Mouse (Mus musculus) heart, embryonic 16.5 days (tissue): ENCODE measurements at regions not wholly inside any gene's neighbourhood (a gene's known extent, or its start where the extent isn't known, plus 50 kb on each side); places are given as distances from the start of the nearest gene placed in this dataset.

Experiments
- ATAC-seq: fragments of 200-750 bp; cut with Nextera tagmentation; replicated peaks from 2 replicates; pipeline ENCODE4 v1.8.0; 2017; ENCODE audit warnings: moderate number of reproducible peaks; ENCODE audit not compliant: insufficient read depth, low FRiP score; ENCODE audit errors: extremely low read depth
- H3K27ac ChIP-seq: fragments of 300-500 bp; sonication (generic); 2 replicates; pipeline ENCODE4 v1.5.1; 2014; ENCODE audit warnings: mild to moderate bottlenecking, low read length, control low read depth, moderate library complexity
- H3K27me3 ChIP-seq: fragments of 300-500 bp; sonication (generic); 2 replicates; pipeline ENCODE4 v1.6.1; 2014; ENCODE audit warnings: low read length, mixed read lengths; ENCODE audit not compliant: control insufficient read depth, insufficient read depth
- H3K36me3 ChIP-seq: fragments of 300-500 bp; sonication (generic); 2 replicates; pipeline ENCODE4 v1.6.1; 2014; ENCODE audit not compliant: control insufficient read depth, insufficient read depth
- H3K4me1 ChIP-seq: fragments of 300-500 bp; sonication (generic); 2 replicates; pipeline ENCODE4 v1.6.1; 2014; ENCODE audit warnings: low read length, mixed read lengths; ENCODE audit not compliant: control insufficient read depth, insufficient read depth
- H3K4me2 ChIP-seq: fragments of 300-500 bp; sonication (generic); 2 replicates; pipeline ENCODE4 v1.6.1; 2014; ENCODE audit warnings: low read depth, mild to moderate bottlenecking, control low read depth, low read length
- H3K4me3 ChIP-seq: fragments of 300-500 bp; sonication (generic); 2 replicates; pipeline ENCODE4 v1.5.1; 2014; ENCODE audit warnings: mild to moderate bottlenecking, control low read depth, low read length
- H3K9ac ChIP-seq: fragments of 300-500 bp; sonication (generic); 2 replicates; pipeline ENCODE4 v1.6.1; 2014; ENCODE audit warnings: low read length, control low read depth
- H3K9me3 ChIP-seq: fragments of 300-500 bp; sonication (generic); replicated peaks from 2 replicates; pipeline ENCODE4 v1.6.1; 2016; ENCODE audit warnings: low read length; ENCODE audit not compliant: control insufficient read depth
- WGBS: fragments of 180-500 bp; shearing (Covaris S2); extraction: QIAGEN DNeasy Blood & Tissue Kit; methylation state at CpG from one replicate; pipeline ENCODE4 v1.1.7; 2014; 5-methylcytosine and 5-hydroxymethylcytosine counted together

DNA sequence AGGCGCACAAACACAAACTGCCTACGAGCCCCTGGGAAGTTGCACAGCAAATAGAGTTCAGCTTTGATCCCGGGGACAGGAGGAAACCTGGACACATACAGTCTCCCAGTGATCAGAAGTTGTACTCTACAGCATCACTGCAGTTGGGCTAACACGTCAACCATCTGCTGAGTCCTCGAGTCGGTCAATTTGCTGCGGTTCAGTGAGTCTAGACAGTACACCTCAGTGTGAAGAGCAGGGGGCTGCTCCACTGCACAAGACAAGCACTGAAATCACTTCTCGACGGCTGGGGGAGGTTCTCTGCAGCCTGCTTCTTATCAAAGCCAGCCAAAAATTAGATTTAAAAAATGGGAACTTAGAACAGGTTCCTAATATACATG, 78.4 kb upstream of the Aco1 start:
- Histone ChIP-seq H3K4me2 (no peak overlapping the region), H3K36me3 (no peaks in the 10 kb centered on the region), H3K9ac (no peak overlapping the region), H3K4me3 (no peak overlapping the region), H3K4me1 (no peaks in the 10 kb centered on the region), H3K9me3 (no peaks in the 10 kb centered on the region), H3K27ac (no peak overlapping the region), H3K27me3 (no peaks in the 10 kb centered on the region)
- no peak for ATAC-seq
- 70% methylated on average over 9 of the region's 9 CpGs for WGBS

DNA sequence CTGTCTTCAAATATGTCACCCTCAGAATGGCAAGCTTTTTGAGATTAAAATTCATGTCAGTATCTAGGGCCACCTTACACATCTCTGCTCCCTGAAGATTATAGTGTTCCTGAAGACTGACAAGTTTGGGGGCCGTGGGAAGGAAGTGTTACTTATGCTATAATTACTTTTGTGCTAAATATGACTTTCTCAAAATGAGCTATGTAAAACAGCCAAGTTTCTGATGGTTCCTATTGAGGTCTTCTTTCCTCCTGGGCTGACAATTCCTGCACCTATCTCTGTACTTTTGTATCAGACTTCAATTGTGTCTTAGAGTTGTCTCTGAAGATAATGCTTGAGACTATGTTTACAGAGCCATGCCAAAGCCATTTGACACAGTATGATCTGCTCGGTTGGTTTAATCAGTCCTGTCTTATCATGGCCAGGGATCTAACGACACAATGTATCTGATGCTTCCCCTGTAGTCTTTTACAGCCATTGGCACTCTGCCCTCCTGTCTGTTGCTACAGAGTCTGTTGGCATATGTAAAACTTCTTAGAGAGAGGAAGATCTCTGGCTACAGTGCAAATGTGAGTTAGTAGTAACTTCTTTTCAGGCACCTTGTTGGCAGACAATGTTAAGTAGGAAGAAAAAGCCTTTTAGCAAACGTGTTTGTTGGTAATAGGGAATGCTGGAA, 71.8 kb upstream of the Aco1 start:
- H3K4me2 ChIP-seq, result no peak overlapping the region
- H3K4me1 ChIP-seq, result no peaks in the 10 kb centered on the region
- H3K9ac ChIP-seq, result no peak overlapping the region
- H3K27me3 ChIP-seq, result no peaks in the 10 kb centered on the region
- WGBS, result 58% methylated on average over 4 of the region's 4 CpGs
- H3K36me3 ChIP-seq, result no peaks in the 10 kb centered on the region
- no peak overlapping the region for H3K27ac ChIP-seq
- H3K4me3 ChIP-seq, result no peak overlapping the region
- H3K9me3 ChIP-seq, result no peaks in the 10 kb centered on the region
- ATAC-seq, result no peak

DNA sequence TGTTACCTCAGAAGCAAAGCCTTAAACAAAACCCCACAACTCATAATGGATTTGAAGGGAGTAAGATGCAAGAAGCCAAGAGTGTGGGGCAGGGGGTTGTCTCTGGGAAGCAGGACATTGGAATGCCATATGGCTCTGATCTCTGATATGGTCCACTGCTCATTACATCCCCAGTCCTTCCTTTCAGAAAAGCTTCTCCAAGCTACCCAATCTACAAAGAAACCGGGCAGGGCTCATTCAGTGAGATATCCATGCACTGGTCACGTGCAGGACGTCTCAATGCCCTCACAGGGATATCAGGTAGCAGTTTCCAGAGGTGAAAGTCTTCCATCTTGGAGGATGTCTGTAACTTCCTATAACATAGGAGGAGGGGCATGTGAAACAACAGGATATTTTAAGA, 61.8 kb upstream of the Aco1 start:
- no peak overlapping the region for H3K27ac ChIP-seq
- WGBS, result 57% methylated on average over 3 of the region's 3 CpGs

DNA sequence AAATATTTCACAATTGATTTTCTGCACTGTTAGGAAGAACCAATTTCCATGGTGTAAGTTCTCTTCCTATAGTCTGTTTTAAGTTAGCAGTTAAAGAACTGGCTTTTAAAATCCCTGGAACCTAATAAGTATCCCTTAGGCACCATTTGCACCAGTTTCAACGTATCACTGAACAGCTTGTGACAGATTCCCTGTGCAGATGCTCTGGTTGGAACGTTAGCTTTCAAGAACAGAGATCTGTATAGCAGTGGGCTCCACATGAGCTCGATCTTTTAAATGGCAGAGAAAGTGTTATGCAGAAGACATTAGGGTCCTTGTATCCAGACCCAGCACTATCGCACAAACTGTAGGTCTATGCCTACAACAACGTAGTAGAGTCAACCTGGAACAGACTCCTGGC, 52.6 kb upstream of the Aco1 start:
- Histone ChIP-seq H3K4me2 (no peak overlapping the region), H3K27me3 (no peaks in the 10 kb centered on the region), H3K4me1 (no peaks in the 10 kb centered on the region), H3K27ac (no peak overlapping the region), H3K9me3 (no peaks in the 10 kb centered on the region), H3K36me3 (no peaks in the 10 kb centered on the region), H3K4me3 (no peak overlapping the region), H3K9ac (no peak overlapping the region)
- no peak for ATAC-seq
- WGBS, result 83% methylated on average over 5 of the region's 5 CpGs

More for the DNA sequence above, 61.8 kb upstream of the Aco1 start:
- H3K27me3 ChIP-seq, result no peaks in the 10 kb centered on the region
- no peaks in the 10 kb centered on the region for H3K36me3 ChIP-seq
- H3K4me2 ChIP-seq, result no peak overlapping the region
- no peak for ATAC-seq
- H3K9ac ChIP-seq, result no peak overlapping the region
- H3K9me3 ChIP-seq, result no peaks in the 10 kb centered on the region
- H3K4me1 ChIP-seq, result no peaks in the 10 kb centered on the region
- H3K4me3 ChIP-seq, result no peak overlapping the region
